Mouse (Mus musculus): ENCODE measurements at regions not wholly inside any gene's neighbourhood (a gene's known extent, or its start where the extent isn't known, plus 50 kb on each side); places are given as distances from the start of the nearest gene placed in this dataset.

GRCm38 (mm10) chr4:31354953-31355352 is 608.9 kb upstream of the Map3k7 start:
- H3K27me3 ChIP-seq (replicated peaks), result no peaks in the 10 kb centered on the region
- H3K9me3 ChIP-seq, result no peaks in the 10 kb centered on the region
- H3K27ac ChIP-seq, result no peak overlapping the region
- no peak overlapping the region for H3K4me3 ChIP-seq
- H3K9ac ChIP-seq, result no peak overlapping the region
- no peaks in the 10 kb centered on the region for H3K4me1 ChIP-seq
- WGBS, result 91% methylated on average over 2 of the region's 2 CpGs
- H3K36me3 ChIP-seq, result no peaks in the 10 kb centered on the region
- no peak for ATAC-seq (ENCODE audit: low FRiP score, low read depth)
- no peak overlapping the region for H3K4me2 ChIP-seq (replicated peaks)

- Histone ChIP-seq H3K27me3 (replicated peaks) (no peaks in the 10 kb centered on the region), H3K4me1 (no peaks in the 10 kb centered on the region), H3K36me3 (no peaks in the 10 kb centered on the region), H3K4me2 (replicated peaks) (no peak overlapping the region), H3K27ac (no peak overlapping the region), H3K9me3 (no peaks in the 10 kb centered on the region), H3K4me3 (no peak overlapping the region), H3K9ac (no peak overlapping the region)
- 37% methylated on average over 1 of the region's 1 CpGs for WGBS
- peak; percentile 84 for ATAC-seq (ENCODE audit: low FRiP score, low read depth)
Measured at GRCm38 (mm10) chr4:31366172-31366571, 597.7 kb upstream of the Map3k7 start.

- H3K27me3 ChIP-seq (replicated peaks), result no peaks in the 10 kb centered on the region
- H3K4me1 ChIP-seq, result no peaks in the 10 kb centered on the region
- H3K4me3 ChIP-seq, result no peak overlapping the region
- no peak overlapping the region for H3K4me2 ChIP-seq (replicated peaks)
- no peak overlapping the region for H3K27ac ChIP-seq
- H3K9ac ChIP-seq, result no peak overlapping the region
- no peaks in the 10 kb centered on the region for H3K36me3 ChIP-seq
- WGBS, result 80% methylated on average over 5 of the region's 5 CpGs
- no peaks in the 10 kb centered on the region for H3K9me3 ChIP-seq
- ATAC-seq (ENCODE audit: low FRiP score, low read depth), result no peak
Measured at GRCm38 (mm10) chr4:31367031-31367430, 596.9 kb upstream of the Map3k7 start.

- Histone ChIP-seq H3K4me2 (replicated peaks) (no peak overlapping the region), H3K9me3 (no peaks in the 10 kb centered on the region), H3K27ac (no peak overlapping the region), H3K27me3 (replicated peaks) (no peaks in the 10 kb centered on the region), H3K9ac (no peak overlapping the region), H3K4me1 (no peaks in the 10 kb centered on the region), H3K4me3 (no peak overlapping the region), H3K36me3 (no peaks in the 10 kb centered on the region)
- no peak for ATAC-seq (ENCODE audit: low FRiP score, low read depth)
- 79% methylated on average over 7 of the region's 7 CpGs for WGBS
Measured at GRCm38 (mm10) chr4:31370062-31370461, 593.8 kb upstream of the Map3k7 start.

GRCm38 (mm10) chr4:31381069-31381969 is 582.6 kb upstream of the Map3k7 start:
- H3K27ac ChIP-seq, result no peak overlapping the region
- H3K9me3 ChIP-seq, result no peaks in the 10 kb centered on the region
- no peak overlapping the region for H3K9ac ChIP-seq
- no peaks in the 10 kb centered on the region for H3K36me3 ChIP-seq
- H3K4me2 ChIP-seq (replicated peaks), result no peak overlapping the region
- H3K4me3 ChIP-seq, result no peak overlapping the region
- no peak for ATAC-seq (ENCODE audit: low FRiP score, low read depth)
- no peaks in the 10 kb centered on the region for H3K4me1 ChIP-seq
- no peaks in the 10 kb centered on the region for H3K27me3 ChIP-seq (replicated peaks)
- WGBS, result 92% methylated on average over 8 of the region's 8 CpGs

GRCm38 (mm10) chr4:31392932-31393632 is 570.8 kb upstream of the Map3k7 start:
- ATAC-seq (ENCODE audit: low FRiP score, low read depth), result no peak
- Histone ChIP-seq H3K9me3 (no peaks in the 10 kb centered on the region), H3K9ac (no peak overlapping the region), H3K4me2 (replicated peaks) (no peak overlapping the region), H3K4me3 (no peak overlapping the region), H3K36me3 (no peaks in the 10 kb centered on the region), H3K27ac (no peak overlapping the region), H3K4me1 (no peaks in the 10 kb centered on the region), H3K27me3 (replicated peaks) (no peaks in the 10 kb centered on the region)
- 87% methylated on average over 4 of the region's 4 CpGs for WGBS

- H3K4me1 ChIP-seq, result no peaks in the 10 kb centered on the region
- no peak overlapping the region for H3K4me2 ChIP-seq (replicated peaks)
- H3K9me3 ChIP-seq, result no peaks in the 10 kb centered on the region
- no peak for ATAC-seq (ENCODE audit: low FRiP score, low read depth)
- no peaks in the 10 kb centered on the region for H3K27me3 ChIP-seq (replicated peaks)
- no peaks in the 10 kb centered on the region for H3K36me3 ChIP-seq
- H3K9ac ChIP-seq, result no peak overlapping the region
- H3K4me3 ChIP-seq, result no peak overlapping the region
- H3K27ac ChIP-seq, result no peak overlapping the region
- WGBS, result 77% methylated on average over 4 of the region's 4 CpGs
Measured at GRCm38 (mm10) chr4:31395538-31395937, 568.4 kb upstream of the Map3k7 start.

- Histone ChIP-seq H3K27ac (no peak overlapping the region), H3K4me3 (no peak overlapping the region), H3K4me2 (replicated peaks) (no peak overlapping the region), H3K9me3 (no peaks in the 10 kb centered on the region), H3K9ac (no peak overlapping the region), H3K36me3 (no peaks in the 10 kb centered on the region), H3K27me3 (replicated peaks) (no peaks in the 10 kb centered on the region), H3K4me1 (no peaks in the 10 kb centered on the region)
- no peak for ATAC-seq (ENCODE audit: low FRiP score, low read depth)
- 56% methylated on average over 8 of the region's 8 CpGs for WGBS
Measured at GRCm38 (mm10) chr4:31403976-31404375, 559.9 kb upstream of the Map3k7 start.

GRCm38 (mm10) chr4:31404840-31405714 is 558.8 kb upstream of the Map3k7 start:
- Histone ChIP-seq H3K9ac (no peak overlapping the region), H3K4me3 (no peak overlapping the region), H3K4me2 (replicated peaks) (no peak overlapping the region), H3K9me3 (no peaks in the 10 kb centered on the region), H3K27ac (no peak overlapping the region), H3K4me1 (no peaks in the 10 kb centered on the region), H3K36me3 (no peaks in the 10 kb centered on the region), H3K27me3 (replicated peaks) (no peaks in the 10 kb centered on the region)
- 76% methylated on average over 16 of the region's 16 CpGs for WGBS
- no peak for ATAC-seq (ENCODE audit: low FRiP score, low read depth)

GRCm38 (mm10) chr4:31410157-31410556 is 553.7 kb upstream of the Map3k7 start:
- no peaks in the 10 kb centered on the region for H3K27me3 ChIP-seq (replicated peaks)
- no peak overlapping the region for H3K9ac ChIP-seq
- no peak overlapping the region for H3K27ac ChIP-seq
- H3K36me3 ChIP-seq, result no peaks in the 10 kb centered on the region
- no peak for ATAC-seq (ENCODE audit: low FRiP score, low read depth)
- 61% methylated on average over 3 of the region's 3 CpGs for WGBS
- H3K4me3 ChIP-seq, result no peak overlapping the region
- H3K4me2 ChIP-seq (replicated peaks), result no peak overlapping the region
- no peaks in the 10 kb centered on the region for H3K9me3 ChIP-seq
- no peaks in the 10 kb centered on the region for H3K4me1 ChIP-seq

- no peak for ATAC-seq (ENCODE audit: low FRiP score, low read depth)
- Histone ChIP-seq H3K36me3 (no peaks in the 10 kb centered on the region), H3K9ac (no peak overlapping the region), H3K4me2 (replicated peaks) (no peak overlapping the region), H3K27me3 (replicated peaks) (no peaks in the 10 kb centered on the region), H3K27ac (no peak overlapping the region), H3K4me3 (no peak overlapping the region), H3K4me1 (no peaks in the 10 kb centered on the region), H3K9me3 (no peaks in the 10 kb centered on the region)
- WGBS, result 80% methylated on average over 9 of the region's 9 CpGs
Measured at GRCm38 (mm10) chr4:31411770-31412525, 551.9 kb upstream of the Map3k7 start.
